Mouse (Mus musculus) ES-Bruce4 (cell line): ENCODE results near the gene Lin9. TPM values are rescaled to one million over a fixed set of nuclear protein-coding genes. Genes with fewer than 3 reads are reported as not detected.

Source experiments
- H3K27ac ChIP-seq: 2 replicates; pipeline ENCODE4 v1.5.1; 2012; ENCODE audit warnings: low read length, inconsistent platforms; ENCODE audit not compliant: insufficient read depth
- H3K27me3 ChIP-seq: 2 replicates; pipeline ENCODE4 v1.6.1; 2012; ENCODE audit warnings: mild to moderate bottlenecking, low read length, inconsistent platforms; ENCODE audit not compliant: control insufficient read depth, poor library complexity, insufficient read depth, severe bottlenecking
- H3K36me3 ChIP-seq: 2 replicates; pipeline ENCODE4 v1.6.1; 2012; ENCODE audit warnings: inconsistent platforms, mild to moderate bottlenecking, low read length, moderate library complexity; ENCODE audit not compliant: control insufficient read depth, poor library complexity, insufficient read depth, severe bottlenecking
- H3K4me1 ChIP-seq: one replicate; pipeline ENCODE4 v1.8.1; 2011; ENCODE audit warnings: low read length; ENCODE audit not compliant: control insufficient read depth, insufficient read depth
- H3K4me3 ChIP-seq: 2 replicates; pipeline ENCODE4 v1.5.1; 2011; ENCODE audit warnings: low read depth, mild to moderate bottlenecking, low read length
- H3K9ac ChIP-seq: 2 replicates; pipeline ENCODE4 v1.6.1; 2012; ENCODE audit warnings: low read depth, mild to moderate bottlenecking, inconsistent platforms; ENCODE audit not compliant: poor library complexity, severe bottlenecking
- H3K9me3 ChIP-seq: replicated peaks from 2 replicates; pipeline ENCODE4 v1.6.1; 2012; ENCODE audit warnings: mild to moderate bottlenecking, low read length, inconsistent platforms; ENCODE audit not compliant: control insufficient read depth, poor library complexity, insufficient read depth, severe bottlenecking
- CTCF ChIP-seq: IDR thresholded peaks from one replicate; pipeline ENCODE4 v1.8.1; 2011; ENCODE audit warnings: low read depth, low read length
- EP300 ChIP-seq: IDR thresholded peaks from 2 replicates; pipeline ENCODE4 v1.6.1; 2011; ENCODE audit warnings: low read depth, low read length; ENCODE audit not compliant: insufficient read depth
- POLR2A ChIP-seq: IDR thresholded peaks from one replicate; pipeline ENCODE4 v1.8.1; 2011; ENCODE audit warnings: low read length; ENCODE audit not compliant: insufficient read depth
- polyA plus RNA-seq: library from polyadenylated mRNA; stranded (reverse); fragments of >200 nt; gene quantifications from 2 replicates; pipeline ENCODE4 v1.2.4, GENCODE M21; 2011; ENCODE audit warnings: low read depth; ENCODE audit not compliant: missing spikeins, insufficient read depth, insufficient read length

The Lin9 gene
- polyA plus RNA-seq, 1 experiment: 30.0 TPM

- H3K4me3 ChIP-seq: no peak overlapping the region
- no peaks in the 10 kb centered on the region for H3K36me3 ChIP-seq
- TF ChIP-seq POLR2A (no peak), CTCF (no peak), EP300 (no peak)
- H3K9ac ChIP-seq: no peak overlapping the region
- no peaks in the 10 kb centered on the region for H3K4me1 ChIP-seq
- H3K27me3 ChIP-seq: no peaks in the 10 kb centered on the region
- no peaks in the 10 kb centered on the region for H3K9me3 ChIP-seq
- no peak overlapping the region for H3K27ac ChIP-seq
Observed at GRCm38 (mm10) chr1:180719483-180719882, 78.5 kb downstream of the Lin9 start.

- Histone ChIP-seq H3K4me3 (no peak overlapping the region), H3K27me3 (no peaks in the 10 kb centered on the region), H3K36me3 (no peaks in the 10 kb centered on the region), H3K9ac (no peak overlapping the region), H3K4me1 (no peaks in the 10 kb centered on the region), H3K27ac (no peak overlapping the region), H3K9me3 (no peaks in the 10 kb centered on the region)
- TF ChIP-seq EP300: no peak
- peak; percentile 94 for TF ChIP-seq CTCF
Observed at GRCm38 (mm10) chr1:180719951-180720689, 79.2 kb downstream of the Lin9 start.

- Histone ChIP-seq H3K4me1 (no peaks in the 10 kb centered on the region), H3K9me3 (no peaks in the 10 kb centered on the region), H3K27me3 (no peaks in the 10 kb centered on the region), H3K4me3 (no peak overlapping the region), H3K9ac (no peak overlapping the region), H3K36me3 (no peaks in the 10 kb centered on the region), H3K27ac (no peak overlapping the region)
- TF ChIP-seq POLR2A (no peak), EP300 (no peak), CTCF (no peak)
Observed at GRCm38 (mm10) chr1:180722608-180723007, 81.7 kb downstream of the Lin9 start.

GRCm38 (mm10) chr1:180723701-180724238 is 82.8 kb downstream of the Lin9 start:
- H3K27ac ChIP-seq: no peak overlapping the region
- TF ChIP-seq CTCF (no peak), EP300 (no peak), POLR2A (no peak)
- no peak overlapping the region for H3K9ac ChIP-seq
- H3K27me3 ChIP-seq: no peaks in the 10 kb centered on the region
- H3K36me3 ChIP-seq: no peaks in the 10 kb centered on the region
- H3K4me3 ChIP-seq: no peak overlapping the region
- no peaks in the 10 kb centered on the region for H3K9me3 ChIP-seq
- H3K4me1 ChIP-seq: no peaks in the 10 kb centered on the region

- Histone ChIP-seq H3K4me1 (no peaks in the 10 kb centered on the region), H3K9ac (peak within 1 kb of the TSS; percentile 91), H3K9me3 (no peaks in the 10 kb centered on the region), H3K27me3 (no peaks in the 10 kb centered on the region), H3K27ac (no peak within 1 kb of the TSS), H3K4me3 (peak within 1 kb of the TSS; percentile 97), H3K36me3 (no peaks in the 10 kb centered on the region)
- TF ChIP-seq POLR2A: peak; percentile 30
- no peak for TF ChIP-seq CTCF
- TF ChIP-seq EP300: no peak
Observed at GRCm38 (mm10) chr1:180725704-180726179, 84.8 kb downstream of the Lin9 start, which contains the start of gene Acbd3. Acbd3 (plus strand) TSS chr1:180726043.

GRCm38 (mm10) chr1:180726183-180726582 is 85.2 kb downstream of the Lin9 start:
- Histone ChIP-seq H3K27me3 (no peaks in the 10 kb centered on the region), H3K9me3 (no peaks in the 10 kb centered on the region), H3K4me3 (peak overlapping the region; percentile 94), H3K36me3 (no peaks in the 10 kb centered on the region), H3K4me1 (no peaks in the 10 kb centered on the region), H3K27ac (no peak overlapping the region), H3K9ac (peak overlapping the region; percentile 91)
- TF ChIP-seq EP300: no peak
- no peak for TF ChIP-seq CTCF
- TF ChIP-seq POLR2A: no peak
